Mouse (Mus musculus) MEL (cell line): Measurements from ENCODE around the gene Tdp1. TPM values are rescaled to one million over a fixed set of nuclear protein-coding genes. Genes with fewer than 3 reads are reported as not detected.

Source experiments
- DNase-seq: peaks from one replicate; pipeline ENCODE4 v3.0.0; 2011; ENCODE audit warnings: low read depth, low spot score
- H3K27ac ChIP-seq: 2 replicates; pipeline ENCODE4 v1.5.1; 2012; ENCODE audit warnings: low read depth, mild to moderate bottlenecking, control low read depth, low read length, moderate library complexity; ENCODE audit not compliant: control insufficient read depth
- H3K27me3 ChIP-seq, 2 experiments: fragments of 150-350 bp in 1 of 2; sonication (generic) in 1 of 2; 2 replicates each; pipeline ENCODE4 v1.6.1; 2012; ENCODE audit warnings: low read length in 2 of 2, mild to moderate bottlenecking in 2 of 2, improper control_type of control experiment in 1 of 2, moderate library complexity in 1 of 2; ENCODE audit not compliant: insufficient read depth in 2 of 2, control insufficient read depth in 1 of 2
- H3K36me3 ChIP-seq, 2 experiments: 2 replicates each; pipeline ENCODE4 v1.6.1; 2012 to 2014; ENCODE audit warnings: low read length in 2 of 2, improper control_type of control experiment in 1 of 2, inconsistent platforms in 1 of 2, mild to moderate bottlenecking in 1 of 2; ENCODE audit not compliant: insufficient read depth in 2 of 2, control insufficient read depth in 1 of 2
- H3K4me1 ChIP-seq, 2 experiments: fragments of 150-350 bp in 1 of 2; sonication (generic) in 1 of 2; 2 replicates each; pipeline ENCODE4 v1.6.1; 2012; ENCODE audit warnings: low read length in 2 of 2, improper control_type of control experiment in 1 of 2, mild to moderate bottlenecking in 1 of 2; ENCODE audit not compliant: insufficient read depth in 2 of 2, control insufficient read depth in 1 of 2
- H3K4me3 ChIP-seq, 2 experiments: fragments of 150-350 bp in 1 of 2; sonication (generic) in 1 of 2; 2 replicates each; pipeline ENCODE4 v1.5.1; 2012; ENCODE audit warnings: low read depth in 2 of 2, low read length in 2 of 2, mild to moderate bottlenecking in 2 of 2, moderate library complexity in 2 of 2, control low read depth in 1 of 2, improper control_type of control experiment in 1 of 2; ENCODE audit not compliant: control insufficient read depth in 1 of 2, insufficient read depth in 1 of 2
- H3K79me2 ChIP-seq: 2 replicates; pipeline ENCODE4 v1.6.1; 2012; ENCODE audit warnings: mild to moderate bottlenecking, low read length, moderate library complexity; ENCODE audit not compliant: control insufficient read depth, poor library complexity, insufficient read depth
- H3K9ac ChIP-seq: 2 replicates; pipeline ENCODE4 v1.6.1; 2012; ENCODE audit warnings: low read depth, mild to moderate bottlenecking, control low read depth, low read length, moderate library complexity; ENCODE audit not compliant: control insufficient read depth, poor library complexity, severe bottlenecking
- H3K9me3 ChIP-seq: fragments of 150-350 bp; sonication (generic); replicated peaks from 2 replicates; pipeline ENCODE4 v1.6.1; 2012; ENCODE audit warnings: mild to moderate bottlenecking, low read length, improper control_type of control experiment, moderate library complexity; ENCODE audit not compliant: insufficient read depth
- BHLHE40 ChIP-seq: IDR thresholded peaks from 2 replicates; pipeline ENCODE4 v1.6.1; 2012; ENCODE audit warnings: low read depth, mild to moderate bottlenecking, inconsistent platforms, low read length, improper control_type of control experiment, borderline replicate concordance
- CTCF ChIP-seq, 3 experiments: IDR thresholded peaks in 2 of 3; conservative IDR thresholded peaks in 1 of 3; 2 replicates each; pipeline ENCODE4 v1.5.1; 2011 to 2012; ENCODE audit warnings: low read length in 3 of 3, low read depth in 2 of 3, mild to moderate bottlenecking in 2 of 3, improper control_type of control experiment in 1 of 3, inconsistent platforms in 1 of 3, mixed read lengths in 1 of 3, moderate library complexity in 1 of 3; ENCODE audit not compliant: control insufficient read depth in 1 of 3, insufficient read depth in 1 of 3, poor library complexity in 1 of 3, severe bottlenecking in 1 of 3
- HCFC1 ChIP-seq: IDR thresholded peaks from 2 replicates; pipeline ENCODE4 v1.6.1; 2012; ENCODE audit warnings: low read depth, mild to moderate bottlenecking, inconsistent platforms, low read length, improper control_type of control experiment, moderate library complexity
- MAFK ChIP-seq: IDR thresholded peaks from 2 replicates; pipeline ENCODE4 v1.6.1; 2011; ENCODE audit warnings: low read depth, mild to moderate bottlenecking, low read length, improper control_type of control experiment, borderline replicate concordance
- MEF2A ChIP-seq: IDR thresholded peaks from 2 replicates; pipeline ENCODE4 v1.6.1; 2014; ENCODE audit warnings: low read depth, mild to moderate bottlenecking, inconsistent platforms, low read length, improper control_type of control experiment; ENCODE audit not compliant: poor library complexity, insufficient replicate concordance, severe bottlenecking; ENCODE audit errors: extremely low read depth
- MYB ChIP-seq: IDR thresholded peaks from 2 replicates; pipeline ENCODE4 v1.6.1; 2011; ENCODE audit warnings: mild to moderate bottlenecking, low read depth, low read length, improper control_type of control experiment
- MYC ChIP-seq: IDR thresholded peaks from 2 replicates; pipeline ENCODE4 v1.6.1; 2011; ENCODE audit warnings: low read depth, mild to moderate bottlenecking, low read length, improper control_type of control experiment, moderate library complexity
- NELFE ChIP-seq: IDR thresholded peaks from 2 replicates; pipeline ENCODE4 v1.6.1; 2011; ENCODE audit warnings: low read depth, low read length, improper control_type of control experiment
- NRF1 ChIP-seq: IDR thresholded peaks from 2 replicates; pipeline ENCODE4 v1.6.1; 2014; ENCODE audit warnings: low read depth, mild to moderate bottlenecking, inconsistent platforms, low read length, improper control_type of control experiment, moderate library complexity; ENCODE audit not compliant: poor library complexity, insufficient read depth, severe bottlenecking
- POLR2A ChIP-seq, 2 experiments: IDR thresholded peaks; 2 replicates each; pipeline ENCODE4 v1.6.1; 2011 to 2012; ENCODE audit warnings: low read length in 2 of 2, mild to moderate bottlenecking in 2 of 2, control low read depth in 1 of 2, improper control_type of control experiment in 1 of 2, low read depth in 1 of 2, moderate library complexity in 1 of 2; ENCODE audit not compliant: control insufficient read depth in 1 of 2, insufficient read depth in 1 of 2, poor library complexity in 1 of 2
- RAD21 ChIP-seq: IDR thresholded peaks from 2 replicates; pipeline ENCODE4 v1.6.1; 2011; ENCODE audit warnings: mild to moderate bottlenecking, low read depth, low read length, improper control_type of control experiment
- RCOR1 ChIP-seq: IDR thresholded peaks from 2 replicates; pipeline ENCODE4 v1.6.1; 2012; ENCODE audit warnings: low read depth, mild to moderate bottlenecking, inconsistent platforms, low read length, improper control_type of control experiment
- SIN3A ChIP-seq: IDR thresholded peaks from 2 replicates; pipeline ENCODE4 v1.6.1; 2012; ENCODE audit warnings: low read length, improper control_type of control experiment, inconsistent platforms
- SMC3 ChIP-seq: IDR thresholded peaks from 2 replicates; pipeline ENCODE4 v1.6.1; 2011; ENCODE audit warnings: low read depth, low read length, improper control_type of control experiment
- UBTF ChIP-seq: IDR thresholded peaks from 2 replicates; pipeline ENCODE4 v1.6.1; 2012; ENCODE audit warnings: low read depth, mild to moderate bottlenecking, inconsistent platforms, low read length, improper control_type of control experiment, moderate library complexity, borderline replicate concordance; ENCODE audit not compliant: insufficient read depth
- ZC3H11A ChIP-seq: IDR thresholded peaks from 2 replicates; pipeline ENCODE4 v1.6.1; 2012; ENCODE audit warnings: low read depth, mild to moderate bottlenecking, inconsistent platforms, low read length, improper control_type of control experiment
- polyA plus RNA-seq, 2 experiments: library from polyadenylated mRNA; stranded (reverse) in 1 of 2; unstranded in 1 of 2; fragments of >175 nt in 1 of 2; fragments of >200 nt in 1 of 2; gene quantifications; 2 replicates each; pipeline versions ENCODE4 v1.2.1 to v1.2.4; 2012; ENCODE audit warnings: low replicate concordance in 2 of 2, low read depth in 1 of 2; ENCODE audit not compliant: insufficient read length in 2 of 2, insufficient read depth in 1 of 2, missing spikeins in 1 of 2
- total RNA-seq: library from RNA; depleted of rRNA; stranded (reverse); fragments of 300-350 nt; gene quantifications from 2 replicates; pipeline ENCODE4 v1.2.3, GENCODE M21; 2012

Tdp1 gene
- total and polyA plus RNA-seq, 3 experiments: 33.2 to 142 (median 94.3) TPM

DNA sequence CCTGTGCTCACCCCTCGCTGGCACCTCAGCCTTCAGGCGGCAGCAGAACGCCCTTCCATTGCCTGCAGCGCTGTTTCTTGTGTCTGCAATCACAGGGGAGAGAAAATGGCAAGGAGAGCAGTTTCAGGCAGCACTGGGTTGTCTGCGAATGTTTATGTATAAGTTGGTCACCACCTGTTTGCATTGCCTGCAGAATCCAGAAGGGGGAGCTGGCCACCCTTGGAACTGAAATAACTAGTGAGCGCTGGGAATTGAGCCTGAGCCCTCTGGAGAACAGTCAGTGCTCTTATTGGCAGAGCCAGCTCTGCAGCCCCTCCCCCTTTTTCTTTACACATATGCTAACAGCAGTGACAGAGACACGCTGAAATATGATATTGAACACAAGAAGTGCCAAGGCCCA, 88.5 kb downstream of the Tdp1 start:
- Histone ChIP-seq H3K27me3 (peaks cover 0 to 3% of the 10 kb centered on the region in 2 experiments; a peak in 1 of 4 replicates), H3K79me2 (no peaks in the 10 kb centered on the region), H3K9me3 (no peaks in the 10 kb centered on the region), H3K4me1 (no peaks in the 10 kb centered on the region)
- TF ChIP-seq RAD21 (peak; percentile 59), MAFK (no peak), ZC3H11A (peak; percentile 20), CTCF (IDR thresholded peaks at IDR 0.05 in 2 of 3, conservative IDR thresholded peaks at IDR 0.05 in 1 of 3; ENCODE audit: control insufficient read depth in 1 of 3, insufficient read depth in 1 of 3, low read depth in 2 of 3, low read length in 3 of 3, poor library complexity in 1 of 3, severe bottlenecking in 1 of 3) (peak; percentile 31 to 58 (median 41)), SMC3 (peak; percentile 49)
- TF ChIP-seq, all 39 proteins: peak for 4
- Histone ChIP-seq H3K36me3 (no peaks in the 10 kb centered on the region), H3K27ac (no peak overlapping the region), H3K9ac (no peak overlapping the region), H3K4me3 (no peak overlapping the region)
- DNase-seq: peak; percentile 45

GRCm38 (mm10) chr12:99973659-99974058, 89.3 kb downstream of the Tdp1 start:
- H3K36me3 ChIP-seq: no peaks in the 10 kb centered on the region
- TF ChIP-seq POLR2A (IDR thresholded peaks at IDR 0.05; ENCODE audit: control insufficient read depth in 1 of 2, insufficient read depth in 1 of 2, low read depth in 1 of 2, low read length in 2 of 2, poor library complexity in 1 of 2) (no peak), SIN3A (no peak), SMC3 (peak; percentile 70), NELFE (no peak), RCOR1 (no peak), ZC3H11A (peak; percentile 69), CTCF (IDR thresholded peaks at IDR 0.05 in 2 of 3, conservative IDR thresholded peaks at IDR 0.05 in 1 of 3; ENCODE audit: control insufficient read depth in 1 of 3, insufficient read depth in 1 of 3, low read depth in 2 of 3, low read length in 3 of 3, poor library complexity in 1 of 3, severe bottlenecking in 1 of 3) (peak; percentile 66 to 75 (median 74)), RAD21 (peak; percentile 79)
- H3K9ac ChIP-seq: no peak overlapping the region
- no peaks in the 10 kb centered on the region for H3K9me3 ChIP-seq
- H3K4me1 ChIP-seq: no peaks in the 10 kb centered on the region
- peak; percentile 74 for DNase-seq
- no peak overlapping the region for H3K27ac ChIP-seq
- no peak overlapping the region for H3K4me3 ChIP-seq
- no peaks in the 10 kb centered on the region for H3K79me2 ChIP-seq
- H3K27me3 ChIP-seq: peaks cover 0 to 3% of the 10 kb centered on the region in 2 experiments; a peak in 1 of 4 replicates

DNA sequence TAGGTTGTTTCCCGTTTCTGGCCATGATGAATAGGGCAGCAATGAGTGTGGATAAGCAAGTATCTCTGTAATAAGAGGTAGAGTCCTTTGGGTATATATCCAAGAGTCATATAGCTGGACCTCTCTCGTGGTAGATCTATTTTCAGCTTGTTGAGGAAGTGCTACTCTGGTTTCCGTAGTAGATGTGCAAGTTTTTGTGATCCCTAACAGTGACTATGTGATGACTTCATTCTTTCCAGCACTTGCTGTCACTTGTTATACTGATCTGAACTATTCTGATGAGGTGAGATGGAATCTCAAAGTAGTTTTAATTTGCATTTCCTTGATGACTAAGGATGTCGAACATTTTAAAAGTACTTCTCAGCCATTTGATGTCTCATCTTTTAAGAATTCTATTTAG, 95.2 kb downstream of the Tdp1 start:
- Histone ChIP-seq H3K9me3 (no peaks in the 10 kb centered on the region), H3K79me2 (no peaks in the 10 kb centered on the region), H3K27me3 (peaks cover 0 to 2% of the 10 kb centered on the region in 2 experiments; a peak in 1 of 4 replicates), H3K36me3 (no peaks in the 10 kb centered on the region), H3K27ac (no peak overlapping the region), H3K4me3 (no peak overlapping the region), H3K9ac (no peak overlapping the region), H3K4me1 (no peaks in the 10 kb centered on the region)
- DNase-seq: no peak
- TF ChIP-seq ZC3H11A (no peak), UBTF (no peak), MYC (no peak), NRF1 (no peak), BHLHE40 (no peak), MAFK (no peak), MEF2A (no peak), MYB (no peak), SMC3 (no peak), RAD21 (no peak), HCFC1 (no peak)
